Mouse (Mus musculus) liver, postnatal 0 days (tissue): ENCODE results near the gene Slc25a35.

ENCODE experiments used
- CTCF ChIP-seq: sonication (generic); IDR thresholded peaks from 2 replicates; pipeline ENCODE4 v1.5.1; 2016; ENCODE audit warnings: antibody characterized with exemption, low read depth
- EP300 ChIP-seq: IDR thresholded peaks from 2 replicates; pipeline ENCODE4 v1.6.1; 2016; ENCODE audit warnings: antibody characterized with exemption, low read depth, mild to moderate bottlenecking

GRCm38 (mm10) chr11:68975085-68975484, 7.2 kb downstream of the Slc25a35 start, which contains the start of gene Rangrf:
- TF ChIP-seq CTCF (no peak), EP300 (no peak)
